Mouse (Mus musculus): Measurements from ENCODE around the gene Fgf10.

GRCm38 (mm10) chr13:118792198-118792597 is 122.6 kb downstream of the Fgf10 start:
- TF ChIP-seq CTCF (IDR thresholded peaks at IDR 0.05) (no peak), EP300 (IDR thresholded peaks at IDR 0.05) (no peak)

Data from lung, postnatal 0 days (tissue).